Mouse (Mus musculus) liver, postnatal 0 days (tissue): ENCODE measurements at regions not wholly inside any gene's neighbourhood (a gene's known extent, or its start where the extent isn't known, plus 50 kb on each side); places are given as distances from the start of the nearest gene placed in this dataset.

Experiments
- CTCF ChIP-seq: sonication (generic); IDR thresholded peaks from 2 replicates; pipeline ENCODE4 v1.5.1; 2016; ENCODE audit warnings: antibody characterized with exemption, low read depth
- EP300 ChIP-seq: IDR thresholded peaks from 2 replicates; pipeline ENCODE4 v1.6.1; 2016; ENCODE audit warnings: antibody characterized with exemption, low read depth, mild to moderate bottlenecking

DNA sequence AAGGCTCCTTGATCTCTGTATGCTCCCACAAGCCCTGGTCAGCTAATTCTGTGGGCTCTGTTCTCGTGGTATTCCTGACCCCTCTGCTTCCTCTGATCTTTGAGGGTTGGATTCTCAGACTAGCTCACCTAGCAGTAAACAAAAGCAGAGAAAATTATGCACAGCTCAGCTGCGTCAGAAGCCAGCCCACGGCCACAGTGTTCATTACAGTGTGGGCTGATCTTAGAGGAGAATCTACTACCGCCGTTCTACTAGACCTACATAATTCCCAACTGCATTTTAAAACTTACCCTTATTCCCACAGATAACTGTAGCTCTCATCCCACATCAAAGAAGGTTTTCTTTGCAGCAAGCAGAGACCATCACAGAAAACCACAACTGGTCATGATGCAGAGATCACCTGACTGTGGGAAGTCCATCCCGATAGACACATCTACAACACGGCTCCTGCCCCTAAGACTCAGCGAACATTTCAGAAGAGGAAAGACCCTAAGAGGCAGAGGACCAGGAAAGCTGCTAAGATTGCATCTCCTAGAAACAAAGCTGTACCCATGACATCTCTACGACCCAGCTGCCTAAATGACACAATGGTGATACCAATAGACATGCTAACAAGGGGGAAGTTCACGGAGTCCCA lies 49.8 kb upstream of the Ralgps2 start:
- no peak for TF ChIP-seq CTCF
- TF ChIP-seq EP300: no peak
